Mouse (Mus musculus): ENCODE data around the gene Suclg1. TPM values are rescaled to one million over a fixed set of nuclear protein-coding genes. Genes with fewer than 3 reads are reported as not detected.

Gene Suclg1
- polyA plus RNA-seq, 1 experiment from 2014 or later, result 240 TPM

DNA sequence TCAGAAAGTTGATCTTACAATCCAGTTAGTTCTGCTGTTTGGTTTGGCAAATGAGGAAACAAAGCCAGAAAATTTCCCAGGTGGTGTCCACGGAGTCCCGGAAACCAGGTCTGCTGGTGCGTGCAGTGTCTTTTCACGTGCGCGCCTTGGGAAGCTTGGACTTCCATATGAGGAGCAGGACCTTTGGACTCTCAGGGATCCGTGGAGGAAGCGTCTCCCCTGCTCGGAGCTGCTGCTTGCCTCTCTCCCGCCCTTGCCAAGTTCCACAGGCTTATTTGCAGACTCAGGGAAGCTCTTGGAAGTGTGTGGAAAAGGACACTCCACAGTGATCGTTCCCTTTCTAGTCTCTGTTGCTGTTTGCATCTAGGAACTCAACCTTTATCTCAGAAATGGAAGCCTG lies 3.2 kb downstream of the Suclg1 start:
- ATAC-seq (ENCODE audit: insufficient number of reproducible peaks, low FRiP score), result no peak
- no peaks in the 10 kb centered on the region for H3K27me3 ChIP-seq (replicated peaks)
- H3K36me3 ChIP-seq, result peaks cover 8% of the 10 kb centered on the region
- no peak overlapping the region for H3K4me2 ChIP-seq
- no peaks in the 10 kb centered on the region for H3K9me3 ChIP-seq (replicated peaks)
- H3K4me1 ChIP-seq (replicated peaks), result peaks cover 41% of the 10 kb centered on the region
- 90% methylated on average over 11 of the region's 11 CpGs for WGBS
- no peak overlapping the region for H3K4me3 ChIP-seq
- no peak overlapping the region for H3K9ac ChIP-seq
- H3K27ac ChIP-seq (ENCODE audit: poor library complexity, severe bottlenecking), result no peak overlapping the region

DNA sequence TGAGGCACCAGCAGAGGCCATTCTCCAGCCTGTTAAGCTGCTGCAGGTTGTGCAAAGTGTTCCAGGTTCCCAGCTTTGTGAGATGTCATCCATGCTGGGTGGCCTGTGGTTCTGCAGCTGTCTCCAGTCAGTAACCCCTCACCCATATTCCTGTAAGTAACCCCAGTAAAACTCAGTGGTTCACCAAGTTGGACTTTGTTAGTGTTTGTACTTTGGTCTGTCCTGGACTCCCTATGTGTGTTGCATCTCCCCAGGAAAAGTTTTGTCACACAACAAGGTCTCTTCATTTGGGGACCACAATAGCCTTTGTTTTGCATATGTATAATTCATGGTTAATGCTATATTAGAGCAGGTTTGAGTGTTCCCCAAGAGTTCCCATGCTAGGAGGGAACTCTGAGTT lies 4.2 kb downstream of the Suclg1 start:
- Histone ChIP-seq H3K4me1 (replicated peaks) (peaks cover 41% of the 10 kb centered on the region), H3K27ac (ENCODE audit: poor library complexity, severe bottlenecking) (no peak overlapping the region), H3K4me3 (no peak overlapping the region), H3K36me3 (peaks cover 17% of the 10 kb centered on the region), H3K4me2 (no peak overlapping the region), H3K9me3 (replicated peaks) (no peaks in the 10 kb centered on the region), H3K9ac (no peak overlapping the region), H3K27me3 (replicated peaks) (no peaks in the 10 kb centered on the region)
- no peak for ATAC-seq (ENCODE audit: insufficient number of reproducible peaks, low FRiP score)

DNA sequence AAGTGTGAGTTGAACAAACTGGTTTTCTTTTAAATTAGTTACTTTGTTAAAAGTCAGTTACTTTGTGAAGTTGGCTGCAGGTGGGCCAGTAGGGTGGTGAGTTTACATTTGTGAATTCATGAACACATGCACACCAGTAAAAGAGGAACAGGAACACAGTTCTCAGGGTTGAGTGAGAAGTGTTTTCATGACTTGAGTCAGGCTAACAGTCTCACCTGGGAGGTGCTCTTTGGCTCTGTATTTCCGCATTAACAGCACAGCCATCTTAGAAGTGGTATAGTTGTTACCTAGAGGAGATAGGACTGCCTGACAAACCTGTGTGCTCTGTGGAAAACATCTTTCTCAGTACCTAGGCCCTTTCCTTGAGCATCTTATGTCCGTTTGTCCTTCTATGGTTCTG lies 4.8 kb downstream of the Suclg1 start:
- Histone ChIP-seq H3K27me3 (replicated peaks) (no peaks in the 10 kb centered on the region), H3K4me2 (no peak overlapping the region), H3K4me3 (no peak overlapping the region), H3K4me1 (replicated peaks) (peaks cover 41% of the 10 kb centered on the region), H3K36me3 (peaks cover 21% of the 10 kb centered on the region), H3K9me3 (replicated peaks) (no peaks in the 10 kb centered on the region), H3K9ac (no peak overlapping the region), H3K27ac (ENCODE audit: poor library complexity, severe bottlenecking) (no peak overlapping the region)
- 79% methylated on average over 2 of the region's 2 CpGs for WGBS
- ATAC-seq (ENCODE audit: insufficient number of reproducible peaks, low FRiP score), result no peak

DNA sequence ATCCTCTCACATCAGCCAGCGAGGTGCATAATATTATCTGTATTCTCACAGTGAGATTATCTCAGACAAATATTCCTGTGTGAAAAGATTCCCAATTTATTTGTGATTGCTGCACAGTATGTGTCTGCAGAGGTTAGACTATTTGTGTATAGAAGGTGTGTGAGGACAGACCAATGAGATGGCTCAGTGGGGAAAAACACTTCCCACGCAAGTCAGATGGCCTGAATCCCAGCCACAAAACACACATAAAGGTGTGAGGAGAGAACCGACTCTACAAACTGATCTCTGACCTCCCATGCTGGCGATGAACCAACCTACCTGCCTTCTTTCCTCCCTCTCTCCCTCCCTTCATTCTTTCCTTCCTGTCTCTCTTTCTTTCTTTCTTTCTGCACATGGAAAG lies 5.4 kb downstream of the Suclg1 start:
- H3K9me3 ChIP-seq (replicated peaks), result no peaks in the 10 kb centered on the region
- H3K4me2 ChIP-seq, result no peak overlapping the region
- H3K4me3 ChIP-seq, result no peak overlapping the region
- 74% methylated on average over 4 of the region's 4 CpGs for WGBS
- H3K27me3 ChIP-seq (replicated peaks), result no peaks in the 10 kb centered on the region
- no peak overlapping the region for H3K9ac ChIP-seq
- no peak for ATAC-seq (ENCODE audit: insufficient number of reproducible peaks, low FRiP score)
- H3K4me1 ChIP-seq (replicated peaks), result peaks cover 41% of the 10 kb centered on the region
- no peak overlapping the region for H3K27ac ChIP-seq (ENCODE audit: poor library complexity, severe bottlenecking)
- H3K36me3 ChIP-seq, result peaks cover 26% of the 10 kb centered on the region

DNA sequence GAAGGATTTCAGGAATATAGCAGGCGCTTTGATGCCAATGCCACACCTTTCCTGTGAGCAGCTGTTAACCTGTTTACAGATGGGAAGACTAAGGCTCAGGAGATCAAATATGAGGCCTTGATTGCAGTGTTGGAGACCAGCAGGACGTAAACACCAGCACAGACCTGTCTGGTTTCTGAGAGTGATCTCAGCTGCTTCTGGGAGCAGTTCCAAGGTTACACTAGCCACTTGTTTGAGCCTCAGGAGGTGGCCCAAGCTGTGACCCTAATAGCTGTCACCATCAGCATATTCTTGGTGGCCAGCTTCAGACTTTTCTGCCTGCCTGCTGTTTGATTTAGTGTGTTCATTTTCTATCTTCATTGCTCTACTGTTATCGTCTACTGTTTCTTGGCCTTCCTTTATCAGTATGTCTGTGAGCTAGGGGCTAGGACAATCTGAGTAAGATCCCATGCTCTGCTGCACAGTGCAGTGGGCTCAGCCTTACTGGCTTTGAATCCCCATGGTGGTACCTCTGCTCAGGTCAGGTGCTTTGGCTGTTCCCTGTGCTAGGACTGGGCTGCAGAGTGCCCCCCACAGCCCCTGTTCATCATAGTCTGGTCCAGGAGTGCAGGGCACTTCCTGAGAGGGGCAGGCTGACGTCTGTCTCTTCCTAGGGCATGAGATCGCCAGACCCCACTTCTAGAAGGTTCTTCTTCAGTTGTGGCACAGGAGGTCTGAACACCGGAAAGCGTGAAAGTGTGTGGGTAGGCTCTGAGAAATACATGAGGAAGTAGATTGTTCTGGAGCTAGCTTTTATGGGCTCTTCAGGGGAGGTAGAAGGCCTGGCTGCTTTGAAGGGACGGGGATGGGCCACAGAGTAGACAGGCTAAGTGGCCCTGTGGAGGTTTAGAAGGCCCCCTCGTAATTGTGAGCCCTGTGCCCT lies 6.4 kb downstream of the Suclg1 start:
- Histone ChIP-seq H3K27ac (ENCODE audit: poor library complexity, severe bottlenecking) (0 out of 2 replicates have a peak overlapping the region, but pooled peaks have one; percentile 9), H3K9ac (no peak overlapping the region), H3K9me3 (replicated peaks) (no peaks in the 10 kb centered on the region), H3K4me2 (no peak overlapping the region; the same call in 1 of the 2 replicates), H3K4me1 (replicated peaks) (peaks cover 37% of the 10 kb centered on the region), H3K27me3 (replicated peaks) (no peaks in the 10 kb centered on the region), H3K4me3 (no peak overlapping the region), H3K36me3 (peaks cover 36% of the 10 kb centered on the region)
- ATAC-seq (ENCODE audit: insufficient number of reproducible peaks, low FRiP score), result 0 out of 2 replicates have a peak, but pooled peaks have one; percentile 48
- 68% methylated on average over 9 of the region's 9 CpGs for WGBS

DNA sequence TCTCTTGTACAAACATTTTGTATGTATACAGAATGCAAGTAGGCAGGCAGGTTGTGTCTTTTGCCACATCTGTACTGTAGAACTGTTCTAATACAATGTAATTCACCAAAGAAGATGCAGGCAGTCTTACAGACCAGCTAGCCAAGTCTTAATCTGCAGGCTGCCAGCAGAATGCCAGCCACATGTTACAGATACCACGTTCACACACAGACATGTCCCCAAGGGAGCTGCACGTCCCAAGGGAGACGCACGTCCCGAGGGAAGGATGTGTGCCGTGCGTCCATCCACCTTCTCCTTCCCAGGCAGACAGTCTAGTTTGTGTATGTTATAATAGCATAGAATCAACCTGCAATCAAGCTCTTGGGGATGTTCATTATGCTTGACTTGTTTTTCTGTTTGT lies 8.9 kb downstream of the Suclg1 start:
- ATAC-seq (ENCODE audit: insufficient number of reproducible peaks, low FRiP score), result no peak
- no peaks in the 10 kb centered on the region for H3K9me3 ChIP-seq (replicated peaks)
- no peak overlapping the region for H3K9ac ChIP-seq
- no peak overlapping the region for H3K4me3 ChIP-seq
- H3K4me2 ChIP-seq, result no peak overlapping the region
- H3K4me1 ChIP-seq (replicated peaks), result peaks cover 30% of the 10 kb centered on the region
- no peak overlapping the region for H3K27ac ChIP-seq (ENCODE audit: poor library complexity, severe bottlenecking)
- no peaks in the 10 kb centered on the region for H3K27me3 ChIP-seq (replicated peaks)
- WGBS, result 95% methylated on average over 7 of the region's 7 CpGs
- peaks cover 55% of the 10 kb centered on the region for H3K36me3 ChIP-seq

DNA sequence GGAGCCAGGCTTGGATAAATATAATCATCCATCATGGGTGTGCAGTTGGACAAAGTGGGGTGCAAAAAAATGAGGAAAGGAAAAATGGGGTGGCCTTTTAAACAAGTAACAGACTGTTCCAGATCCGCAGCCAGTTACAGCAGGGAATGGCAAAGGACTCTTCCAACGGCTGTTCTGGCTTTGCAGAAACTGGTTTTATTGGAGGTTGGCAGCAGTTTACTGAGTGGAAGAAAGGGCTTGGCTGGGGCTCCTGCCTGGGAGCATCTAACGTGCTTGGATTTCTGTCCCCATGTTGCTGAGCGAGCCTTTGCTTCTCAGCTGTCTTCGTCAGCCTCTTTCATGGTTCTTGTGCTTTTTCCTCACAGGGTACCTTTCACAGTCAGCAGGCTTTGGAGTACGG lies 11.9 kb downstream of the Suclg1 start:
- no peaks in the 10 kb centered on the region for H3K27me3 ChIP-seq (replicated peaks)
- no peaks in the 10 kb centered on the region for H3K9me3 ChIP-seq (replicated peaks)
- H3K36me3 ChIP-seq, result peaks cover 77% of the 10 kb centered on the region
- H3K27ac ChIP-seq (ENCODE audit: poor library complexity, severe bottlenecking), result no peak overlapping the region
- H3K4me1 ChIP-seq (replicated peaks), result peaks cover 7% of the 10 kb centered on the region
- 93% methylated on average over 6 of the region's 6 CpGs for whole genome bisulfite sequencing
- H3K4me3 ChIP-seq, result no peak overlapping the region
- no peak overlapping the region for H3K4me2 ChIP-seq
- no peak for ATAC-seq (ENCODE audit: insufficient number of reproducible peaks, low FRiP score)
- H3K9ac ChIP-seq, result no peak overlapping the region

DNA sequence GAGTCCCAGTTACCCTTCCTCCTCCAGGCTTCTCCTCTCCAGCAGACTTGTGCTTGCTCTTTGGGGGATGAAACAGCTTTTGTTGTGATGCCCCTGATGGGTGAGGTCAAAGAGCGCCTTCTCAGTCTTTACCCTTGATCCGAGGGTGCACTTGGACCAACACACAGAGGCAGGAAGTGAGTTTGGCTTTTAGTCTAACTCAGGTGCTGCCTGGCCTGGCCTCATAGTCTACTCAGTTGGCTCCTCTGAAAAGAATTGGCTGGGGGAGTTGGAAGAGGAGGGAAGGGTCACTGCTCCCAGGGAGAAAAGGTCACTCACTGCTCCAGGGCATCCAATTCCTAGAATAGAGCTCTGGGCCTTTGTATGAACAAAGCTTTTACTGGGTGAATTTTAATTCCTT lies 16.6 kb downstream of the Suclg1 start:
- ATAC-seq (ENCODE audit: insufficient number of reproducible peaks, low FRiP score), result no peak
- WGBS, result 89% methylated on average over 2 of the region's 2 CpGs

DNA sequence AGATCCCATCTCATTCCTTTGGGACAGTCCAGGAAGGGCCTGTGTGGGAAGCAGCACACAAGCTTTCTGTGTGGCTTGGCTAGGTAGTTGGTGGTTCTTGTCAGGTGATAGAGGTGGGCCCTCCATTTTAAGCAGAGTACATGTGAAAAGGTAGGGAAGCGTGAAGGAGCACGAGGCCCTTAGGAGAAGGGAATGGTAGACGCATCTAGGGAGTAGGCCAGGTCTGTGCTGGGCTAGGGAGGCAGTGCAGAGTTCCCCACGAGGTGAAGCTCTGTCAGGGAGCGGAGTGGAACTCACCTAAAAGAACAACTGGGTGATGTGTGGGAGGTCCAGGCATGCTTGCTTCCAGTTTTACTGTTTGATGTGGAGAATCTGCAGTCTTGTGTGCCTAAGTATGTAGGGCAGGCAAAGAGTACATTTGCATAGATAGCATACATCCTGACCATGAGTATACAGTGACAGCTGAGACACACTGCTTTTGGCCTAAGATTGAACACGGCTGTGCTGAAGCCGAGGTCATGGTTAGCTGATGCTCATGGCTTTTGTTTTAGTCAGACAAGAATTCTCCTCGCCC lies 19.6 kb downstream of the Suclg1 start:
- H3K36me3 ChIP-seq, result peaks cover 90% of the 10 kb centered on the region
- 86% methylated on average over 8 of the region's 8 CpGs for WGBS
- ATAC-seq (ENCODE audit: insufficient number of reproducible peaks, low FRiP score), result no peak
- H3K27ac ChIP-seq (ENCODE audit: poor library complexity, severe bottlenecking), result no peak overlapping the region
- H3K27me3 ChIP-seq (replicated peaks), result no peaks in the 10 kb centered on the region
- H3K4me3 ChIP-seq, result no peak overlapping the region
- H3K9me3 ChIP-seq (replicated peaks), result no peaks in the 10 kb centered on the region
- no peak overlapping the region for H3K9ac ChIP-seq
- H3K4me1 ChIP-seq (replicated peaks), result peaks cover 10% of the 10 kb centered on the region
- H3K4me2 ChIP-seq, result no peak overlapping the region

More for the DNA sequence above, 16.6 kb downstream of the Suclg1 start:
- no peaks in the 10 kb centered on the region for H3K27me3 ChIP-seq (replicated peaks)
- H3K4me2 ChIP-seq, result no peak overlapping the region
- peaks cover 84% of the 10 kb centered on the region for H3K36me3 ChIP-seq
- no peak overlapping the region for H3K4me3 ChIP-seq
- no peaks in the 10 kb centered on the region for H3K9me3 ChIP-seq (replicated peaks)
- H3K9ac ChIP-seq, result no peak overlapping the region
- 0 out of 2 replicates have a peak overlapping the region, but pooled peaks have one; percentile 10 for H3K27ac ChIP-seq (ENCODE audit: poor library complexity, severe bottlenecking)
- H3K4me1 ChIP-seq (replicated peaks), result peaks cover 10% of the 10 kb centered on the region

DNA sequence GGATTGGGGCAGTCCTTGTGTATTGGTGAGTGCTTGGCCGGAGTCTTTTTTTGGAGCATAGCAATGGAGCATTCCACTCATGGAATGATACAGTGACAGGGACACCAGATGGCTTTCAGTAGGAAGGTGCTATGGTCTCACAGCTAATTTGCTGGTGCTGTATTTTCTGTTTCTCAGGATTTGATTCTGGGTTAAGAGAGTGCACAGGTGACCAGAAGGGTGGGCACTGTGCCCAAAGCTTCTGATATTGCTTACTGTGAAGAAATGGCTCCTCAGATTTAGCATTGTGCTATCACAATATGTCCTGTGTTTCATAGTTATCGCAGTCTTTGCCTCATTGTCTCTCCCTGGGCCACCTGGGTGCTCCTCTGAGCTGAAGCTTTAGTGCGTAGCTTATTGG lies 21.2 kb downstream of the Suclg1 start:
- H3K4me3 ChIP-seq, result no peak overlapping the region
- no peaks in the 10 kb centered on the region for H3K27me3 ChIP-seq (replicated peaks)
- H3K9ac ChIP-seq, result no peak overlapping the region
- H3K27ac ChIP-seq (ENCODE audit: poor library complexity, severe bottlenecking), result no peak overlapping the region
- 95% methylated on average over 3 of the region's 3 CpGs for WGBS
- no peak overlapping the region for H3K4me2 ChIP-seq
- ATAC-seq (ENCODE audit: insufficient number of reproducible peaks, low FRiP score), result no peak
- peaks cover 9% of the 10 kb centered on the region for H3K4me1 ChIP-seq (replicated peaks)
- H3K9me3 ChIP-seq (replicated peaks), result no peaks in the 10 kb centered on the region
- peaks cover 84% of the 10 kb centered on the region for H3K36me3 ChIP-seq

DNA sequence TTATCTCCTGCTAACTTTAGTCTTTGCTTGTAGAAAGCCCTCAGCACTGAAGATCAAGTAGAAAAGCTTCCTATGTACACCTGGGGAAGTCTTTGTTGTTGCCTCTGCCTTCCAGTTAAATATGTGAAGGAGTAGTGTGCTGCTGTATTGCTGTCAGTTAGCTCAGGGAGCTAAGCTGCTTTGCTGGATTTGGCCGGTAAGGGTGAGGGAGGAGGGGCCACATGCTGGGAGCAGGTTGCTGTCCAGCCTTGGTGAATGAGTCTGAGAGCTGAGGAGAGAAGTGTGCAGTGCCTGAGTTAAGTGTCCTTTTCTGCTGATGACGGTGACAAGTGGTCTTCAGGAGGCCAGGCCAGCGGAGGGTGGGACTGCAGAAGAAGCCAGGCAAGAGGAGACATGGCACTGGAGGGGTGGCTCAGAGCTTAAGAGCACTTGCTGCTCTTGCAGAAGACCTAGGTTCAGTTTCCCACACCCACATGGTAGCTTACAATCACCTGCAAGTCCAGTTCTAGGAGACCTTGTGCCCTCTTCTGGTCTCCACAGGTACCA lies 23.4 kb downstream of the Suclg1 start:
- no peaks in the 10 kb centered on the region for H3K9me3 ChIP-seq (replicated peaks)
- H3K27me3 ChIP-seq (replicated peaks), result no peaks in the 10 kb centered on the region
- no peaks in the 10 kb centered on the region for H3K4me1 ChIP-seq (replicated peaks)
- ATAC-seq (ENCODE audit: insufficient number of reproducible peaks, low FRiP score), result no peak
- H3K4me2 ChIP-seq, result no peak overlapping the region
- no peak overlapping the region for H3K9ac ChIP-seq
- H3K4me3 ChIP-seq, result no peak overlapping the region
- peaks cover 89% of the 10 kb centered on the region for H3K36me3 ChIP-seq
- H3K27ac ChIP-seq (ENCODE audit: poor library complexity, severe bottlenecking), result no peak overlapping the region
- WGBS, result 70% methylated on average over 3 of the region's 3 CpGs
